Mouse (Mus musculus) lung, postnatal 10 days (tissue): Measurements from ENCODE around the gene Ppcdc.

Experiments used
- DNase-seq: peaks from one replicate; pipeline ENCODE4 v3.0.0; 2021

Gene Ppcdc

DNA sequence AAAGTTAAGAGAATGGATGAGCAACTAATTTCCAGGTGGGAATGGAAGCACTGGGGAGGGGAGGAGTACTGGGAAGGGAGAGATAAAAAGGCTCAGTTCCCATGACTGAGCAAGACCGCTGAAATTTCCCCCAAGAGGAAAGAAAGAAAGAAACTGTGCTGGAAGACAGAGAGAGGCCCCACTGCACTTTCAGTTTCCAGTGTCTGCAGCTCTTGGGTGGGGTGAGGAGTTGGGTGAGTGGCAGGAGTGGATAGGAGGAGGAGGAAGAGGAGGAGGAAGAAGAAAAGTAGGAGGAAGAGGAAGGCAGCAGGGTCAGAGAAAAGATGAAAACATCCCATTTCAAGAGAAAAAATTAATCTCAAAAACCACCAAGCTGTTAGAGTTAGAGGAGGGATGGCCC, 94.0 kb downstream of the Ppcdc start:
- no peak for DNase-seq

DNA sequence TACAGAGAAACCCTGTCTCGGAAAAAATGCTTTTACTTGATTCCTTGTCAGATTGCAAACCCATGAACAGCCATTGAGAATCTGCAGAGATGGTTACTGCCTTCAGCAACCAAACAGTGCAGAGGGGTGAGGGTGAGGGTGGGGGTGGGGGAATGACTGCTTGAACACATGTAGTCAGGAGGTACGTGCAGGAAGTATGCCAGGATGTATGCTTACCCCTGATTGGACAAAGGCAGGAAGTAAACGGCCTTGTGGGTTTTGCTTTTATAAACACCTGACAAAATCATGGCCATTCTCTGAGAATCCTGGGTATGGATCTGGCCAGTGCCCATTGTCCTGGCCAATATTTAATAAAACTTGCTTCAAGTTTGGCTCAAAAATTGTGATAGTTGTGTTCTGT, 96.2 kb downstream of the Ppcdc start:
- DNase-seq, result peak; percentile 12

DNA sequence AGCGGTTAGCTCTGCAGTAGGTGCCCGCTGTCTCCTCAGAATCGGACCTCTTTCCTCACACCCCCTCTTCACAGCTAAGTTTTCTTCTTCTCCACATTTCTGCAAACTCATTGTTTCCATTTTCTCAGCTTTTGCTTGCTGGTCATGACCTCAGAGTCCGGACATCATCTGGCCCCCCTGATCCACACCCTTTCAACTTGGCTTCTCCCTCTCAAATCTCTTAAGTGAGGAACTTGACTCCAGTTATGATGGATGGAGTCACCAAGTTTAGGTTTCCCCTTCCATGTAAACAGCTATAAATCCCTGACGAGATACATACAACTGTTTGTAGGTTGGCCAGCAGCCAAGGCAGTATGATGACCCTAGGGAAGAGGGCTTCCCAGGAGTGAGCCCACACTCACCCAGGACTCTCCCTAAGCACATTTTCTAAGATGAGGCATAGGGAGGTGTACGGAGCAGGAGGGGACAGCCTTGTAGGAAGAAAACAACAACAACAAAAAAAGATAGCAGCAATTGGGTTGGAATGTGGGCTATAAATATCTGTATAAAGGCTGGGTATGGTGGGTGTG, 96.9 kb downstream of the Ppcdc start:
- peak; percentile 37 for DNase-seq

DNA sequence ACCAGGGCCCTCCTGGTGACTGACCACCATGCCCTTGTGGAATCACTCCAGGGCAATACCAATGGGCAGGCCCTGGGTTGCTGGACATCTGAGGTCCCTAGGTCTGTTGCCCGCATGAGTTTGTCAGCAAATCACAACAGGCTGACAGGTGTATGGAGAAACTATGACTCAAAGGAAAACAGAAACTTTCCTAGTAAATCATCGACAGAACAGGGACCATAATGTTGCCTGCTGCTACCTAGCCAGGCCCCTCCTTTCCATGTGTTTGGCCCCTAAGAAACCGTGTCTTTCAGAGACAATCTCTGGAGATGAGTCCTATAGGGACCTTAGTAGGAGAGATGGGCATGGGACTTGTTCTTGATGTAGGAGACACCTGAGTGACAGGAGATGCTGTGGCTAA, 97.7 kb downstream of the Ppcdc start:
- DNase-seq, result no peak

DNA sequence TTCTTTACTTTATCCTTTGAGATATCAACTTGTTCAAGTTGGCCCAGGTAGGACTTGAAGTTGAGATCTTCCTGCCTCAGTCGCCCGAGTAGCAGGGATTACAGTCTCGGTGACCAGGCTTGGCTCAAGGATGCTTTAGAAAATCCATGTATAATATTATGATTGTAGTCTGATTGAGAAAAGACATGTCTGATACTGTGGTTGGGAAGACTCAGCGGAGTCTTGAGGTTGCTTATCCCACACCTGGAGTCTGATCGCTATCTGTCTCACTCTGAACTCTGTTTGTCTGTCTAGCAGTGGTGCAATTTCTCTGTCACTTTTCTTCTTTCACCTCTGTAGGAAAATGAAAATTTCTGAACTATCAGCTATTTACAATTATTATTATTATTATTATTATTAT, 99.6 kb downstream of the Ppcdc start:
- DNase-seq, result no peak

DNA sequence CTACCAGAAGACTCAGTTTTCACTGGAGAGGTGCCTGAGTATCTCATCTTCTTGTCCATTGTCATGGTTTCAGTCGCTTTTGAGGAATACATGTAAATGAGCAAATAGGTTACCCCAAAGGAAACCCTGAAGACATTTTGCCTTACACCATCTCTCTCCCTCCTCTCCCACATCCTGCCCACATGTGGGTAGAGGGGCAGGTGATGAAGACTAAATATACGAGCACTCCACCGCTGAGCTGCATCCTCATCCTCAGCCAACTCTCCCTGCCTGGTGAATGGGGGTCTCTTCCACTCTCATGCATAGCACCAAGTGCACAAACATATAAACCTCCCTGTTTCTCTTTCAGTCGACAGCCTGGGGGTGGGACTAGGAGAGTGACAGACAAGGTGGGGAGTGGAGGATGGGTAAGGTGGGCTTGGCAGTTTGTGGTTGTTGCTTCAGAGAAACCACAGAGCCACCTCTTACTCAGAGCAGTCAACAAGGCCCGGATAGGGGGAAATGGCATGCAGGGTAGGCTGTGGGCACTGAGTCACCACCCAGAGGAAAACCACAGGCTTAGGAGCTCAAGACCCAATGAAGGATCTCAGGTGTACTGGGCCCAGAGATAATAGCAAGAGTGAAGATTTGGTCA, 100.2 kb downstream of the Ppcdc start:
- no peak for DNase-seq

DNA sequence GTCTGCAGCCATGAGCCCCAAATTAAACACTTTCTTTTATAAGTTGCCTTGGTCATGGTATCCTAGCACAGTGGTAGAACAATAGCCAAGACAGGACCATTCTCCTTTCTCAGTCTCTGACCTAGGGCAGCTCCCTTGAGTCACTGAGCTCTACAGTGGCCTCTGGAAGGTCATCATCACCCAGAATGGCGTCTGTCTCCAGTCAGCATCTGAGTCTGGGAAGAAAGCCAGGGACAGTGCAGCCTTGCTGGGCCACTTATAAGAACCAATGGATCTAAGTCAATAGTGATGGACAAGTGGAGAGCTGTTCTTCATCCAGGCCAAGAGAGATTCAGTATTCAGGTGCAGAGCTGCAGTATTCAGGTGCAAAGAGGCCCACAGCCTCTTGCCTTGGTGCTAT, 101.2 kb downstream of the Ppcdc start:
- DNase-seq, result no peak
